Mouse (Mus musculus): Measurements from ENCODE around the gene Nr2c1.

The Nr2c1 gene

DNA sequence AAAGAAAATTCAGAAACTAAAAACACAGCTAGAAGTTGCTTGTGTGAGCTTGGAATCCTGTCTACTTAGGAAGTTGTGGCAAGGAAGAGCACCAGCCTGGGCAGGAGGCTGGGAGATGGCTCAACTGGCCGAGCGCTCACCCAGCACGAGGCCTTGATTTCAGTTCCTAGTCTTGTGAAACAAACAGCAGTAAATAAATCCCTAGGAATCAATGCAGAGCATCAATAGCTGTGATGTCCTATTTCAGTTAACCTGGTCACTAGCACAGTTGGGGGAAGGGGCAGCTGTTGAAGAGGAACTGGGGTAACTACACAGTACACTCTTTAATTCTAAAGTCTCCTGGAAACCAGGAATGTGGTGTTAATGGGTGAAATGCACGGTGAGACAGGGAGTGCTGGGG is 57.1 kb downstream of the Nr2c1 start:
- DNase-seq (ENCODE audit: low spot score in 2 of 2) = no peak

GRCm38 (mm10) chr10:94210718-94211618 is 63.1 kb downstream of the Nr2c1 start:
- no peak for DNase-seq (ENCODE audit: low spot score in 2 of 2)

DNA sequence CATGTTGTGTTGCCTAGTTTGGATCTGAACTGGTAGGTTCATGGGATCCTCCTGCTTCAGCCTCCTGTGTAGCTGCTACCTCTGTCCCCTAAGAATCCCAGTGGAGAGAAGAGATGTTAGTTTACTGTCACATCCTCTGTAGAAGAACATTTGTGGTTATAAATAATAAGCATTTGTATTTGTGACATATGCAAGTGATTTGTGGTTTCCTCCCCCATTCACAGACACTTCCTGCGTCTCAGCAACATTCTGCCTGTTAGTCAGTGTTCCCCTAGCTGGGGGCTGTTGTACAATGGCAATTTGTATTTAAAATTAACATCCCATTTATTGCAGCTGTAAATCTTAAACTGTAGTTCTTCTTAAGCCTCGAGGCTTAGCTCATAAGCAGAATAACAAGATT is 63.9 kb downstream of the Nr2c1 start:
- DNase-seq (ENCODE audit: low spot score in 2 of 2) = no peak

DNA sequence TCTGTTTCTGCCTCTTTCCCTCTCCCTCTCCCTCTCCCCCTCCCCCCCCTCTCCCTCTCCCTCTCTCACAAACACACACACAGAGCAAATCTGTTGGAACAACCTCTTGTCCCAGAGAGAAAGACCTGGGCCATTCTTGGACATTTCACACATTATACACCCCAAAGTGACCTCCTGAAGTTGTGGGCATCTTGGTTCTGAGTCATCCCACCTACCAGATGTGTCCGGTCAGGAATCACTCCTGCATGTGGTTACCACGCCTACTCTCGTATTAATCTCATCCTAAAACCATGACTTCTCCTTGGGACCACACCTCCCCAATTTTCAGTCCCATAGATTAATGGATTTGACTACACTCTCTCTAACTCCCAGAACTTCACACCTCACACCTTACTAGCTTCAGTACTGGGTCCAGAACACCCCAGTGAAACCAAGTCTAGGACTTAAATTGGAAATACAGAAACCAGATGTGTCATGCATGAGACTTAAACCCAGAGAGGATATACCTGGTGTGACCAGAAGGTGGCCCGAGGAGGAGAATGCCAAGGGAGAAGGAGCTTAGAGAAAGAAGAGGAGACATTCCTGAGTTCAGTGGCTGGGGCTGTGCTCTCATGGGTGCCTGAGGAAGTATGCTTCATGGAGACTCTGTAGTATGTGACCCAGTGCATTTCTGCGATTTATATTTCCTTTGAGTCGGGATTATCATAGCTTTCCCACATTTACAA is 77.4 kb downstream of the Nr2c1 start:
- no peak for DNase-seq (ENCODE audit: low spot score in 2 of 2)

DNA sequence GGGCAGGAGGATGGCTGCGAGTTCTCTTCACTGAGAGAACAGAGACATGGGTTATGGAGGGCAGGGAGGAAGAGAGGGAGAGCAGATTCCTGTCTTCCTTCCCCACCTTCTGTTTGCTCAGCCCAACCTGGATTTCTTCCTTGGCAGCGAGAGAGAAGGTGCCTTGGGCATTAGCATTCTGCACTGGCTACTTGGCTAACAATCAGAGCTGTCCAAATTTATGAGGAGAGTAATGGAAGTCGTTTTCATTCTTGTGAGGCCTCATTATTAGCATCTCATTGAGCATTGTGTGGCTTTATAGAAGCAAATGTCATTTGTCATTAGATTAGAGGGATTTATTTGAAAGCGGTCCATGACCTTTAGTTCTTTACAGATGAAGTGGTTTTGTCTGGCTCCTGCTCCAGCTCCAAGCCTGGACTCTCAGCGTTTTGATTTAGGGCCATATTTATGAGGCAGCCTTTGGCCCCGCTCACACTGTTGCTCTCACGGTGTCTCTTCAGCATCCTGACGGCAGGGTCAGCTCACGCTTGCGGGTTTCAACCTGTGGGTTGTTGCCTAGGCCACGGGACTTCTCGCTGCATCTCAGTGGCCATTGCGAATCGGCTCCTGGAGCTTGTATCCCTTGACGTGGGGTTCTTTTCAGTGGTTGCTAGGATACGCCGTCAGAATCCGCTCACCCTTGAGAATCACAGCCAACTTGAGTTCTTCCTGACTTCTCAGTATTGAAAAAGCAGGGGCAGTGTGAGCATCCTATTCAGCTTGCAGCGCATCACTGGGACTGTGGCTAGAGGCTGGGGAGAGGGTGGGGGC is 82.6 kb downstream of the Nr2c1 start:
- no peak for DNase-seq (ENCODE audit: low spot score in 2 of 2)

- no peak for DNase-seq (ENCODE audit: low spot score in 2 of 2)
Observed at GRCm38 (mm10) chr10:94231025-94231424, 83.2 kb downstream of the Nr2c1 start.

DNA sequence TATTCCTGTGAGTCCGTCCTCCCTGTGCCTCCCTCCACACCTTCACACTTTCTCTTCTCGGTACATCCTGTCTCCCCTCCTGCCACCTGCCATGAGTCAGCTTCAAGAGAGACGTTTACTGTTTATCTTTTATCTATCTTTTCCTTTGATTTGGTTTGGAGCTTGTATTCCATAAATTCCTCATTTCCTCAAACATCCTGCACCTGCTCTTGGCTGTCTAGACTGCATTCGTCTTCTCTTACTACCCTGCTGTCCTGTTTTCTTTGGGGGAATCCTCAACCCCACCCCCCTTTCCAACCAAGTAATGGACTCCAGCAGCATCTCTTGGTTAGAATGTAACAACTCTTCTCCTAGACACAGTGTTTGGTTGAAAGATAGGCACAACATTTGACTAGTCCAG is 87.4 kb downstream of the Nr2c1 start:
- DNase-seq (ENCODE audit: low spot score in 2 of 2) = no peak

DNA sequence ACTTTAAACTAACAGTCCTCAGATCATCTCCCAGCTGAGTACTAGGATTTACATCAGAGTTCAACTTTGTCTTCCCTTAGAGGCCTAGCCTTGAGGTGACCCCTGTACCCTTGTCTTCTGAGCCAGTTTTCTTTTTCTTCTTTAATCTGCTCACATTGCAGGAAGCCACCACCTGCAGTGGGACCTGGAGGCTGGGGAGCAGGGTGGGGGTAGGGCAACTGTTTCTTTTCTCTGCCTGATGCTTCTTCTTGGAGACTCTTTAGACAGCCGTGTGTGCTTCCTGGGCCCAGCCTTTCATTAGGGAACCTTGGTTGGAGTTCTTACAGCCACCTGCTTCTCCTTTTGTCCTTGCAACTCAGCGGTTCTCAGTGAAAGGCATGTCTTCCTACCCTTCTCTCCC is 93.5 kb downstream of the Nr2c1 start:
- DNase-seq (ENCODE audit: low spot score in 2 of 2) = no peak
